In the genomic region with DNA sequence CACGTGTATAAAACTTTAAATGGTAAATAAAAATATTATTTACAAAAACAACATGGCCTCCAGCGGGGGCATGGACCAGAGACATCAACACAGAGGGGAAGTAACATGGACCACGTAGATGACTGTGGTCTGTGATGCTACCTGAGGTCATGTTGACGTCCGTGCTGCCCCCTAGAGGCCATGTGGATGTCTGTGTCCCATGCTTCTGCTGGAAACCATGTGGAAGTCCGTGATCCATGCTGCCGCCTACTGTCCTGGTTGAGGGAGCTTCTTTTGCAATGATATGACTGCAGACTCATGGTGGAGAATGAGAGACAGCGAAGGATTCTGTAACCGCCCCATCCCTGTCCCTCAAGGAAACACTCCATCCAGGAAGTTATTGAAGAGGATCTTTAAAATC, we compare ENCODE assay signal across 8 mouse cellular contexts.
DNase-seq lines count a peak whose midpoint lies in the region; ATAC-seq and TF ChIP-seq lines count a peak whose summit lies in the region.

No protein-coding gene starts in this region.

- no peaks in the 10 kb centered on the region for H3K36me3 ChIP-seq in intestine, embryonic 14.5 days (ENCODE audit: control insufficient read depth, insufficient read depth, low read length)
- H3K36me3 ChIP-seq in intestine, embryonic 15.5 days: no peaks in the 10 kb centered on the region
- no peaks in the 10 kb centered on the region for H3K36me3 ChIP-seq in neural tube, embryonic 14.5 days (ENCODE audit: control insufficient read depth, insufficient read depth, low read length)

- H3K4me1 ChIP-seq in intestine, embryonic 14.5 days (replicated peaks; ENCODE audit: control insufficient read depth, insufficient read depth, low read length): no peaks in the 10 kb centered on the region
- H3K4me1 ChIP-seq in intestine, embryonic 15.5 days (replicated peaks): no peaks in the 10 kb centered on the region
- H3K4me1 ChIP-seq in cortical plate, adult 2 months (ENCODE audit: control insufficient read depth, insufficient read depth, low read length): no peaks in the 10 kb centered on the region; the same call in 1 of the 2 replicates
- no peaks in the 10 kb centered on the region for H3K4me1 ChIP-seq in neural tube, embryonic 14.5 days (ENCODE audit: control insufficient read depth, insufficient read depth, low read length)

- no peaks in the 10 kb centered on the region for H3K9me3 ChIP-seq in intestine, embryonic 14.5 days (ENCODE audit: control insufficient read depth, low read length)
- H3K9me3 ChIP-seq in intestine, embryonic 15.5 days: no peaks in the 10 kb centered on the region
- H3K9me3 ChIP-seq in neural tube, embryonic 14.5 days (ENCODE audit: control insufficient read depth, low read length): no peaks in the 10 kb centered on the region

- no peaks in the 10 kb centered on the region for H3K27me3 ChIP-seq in intestine, embryonic 14.5 days (replicated peaks; ENCODE audit: control insufficient read depth, insufficient read depth, low read length)
- no peaks in the 10 kb centered on the region for H3K27me3 ChIP-seq in intestine, embryonic 15.5 days (replicated peaks)
- no peaks in the 10 kb centered on the region for H3K27me3 ChIP-seq in neural tube, embryonic 14.5 days (ENCODE audit: control insufficient read depth, insufficient read depth, low read length)

- no peak overlapping the region for H3K27ac ChIP-seq in intestine, embryonic 14.5 days (ENCODE audit: low read depth)
- H3K27ac ChIP-seq in intestine, embryonic 15.5 days: no peak overlapping the region
- H3K27ac ChIP-seq in cortical plate, adult 2 months (ENCODE audit: insufficient read depth, low read length): no peak overlapping the region
- H3K27ac ChIP-seq in neural tube, embryonic 14.5 days (ENCODE audit: low read depth, low read length): no peak overlapping the region

- 25% methylated on average over 9 of the region's 9 CpGs for WGBS in intestine, embryonic 14.5 days
- whole genome bisulfite sequencing in intestine, embryonic 15.5 days: 30% methylated on average over 9 of the region's 9 CpGs
- 35% methylated on average over 9 of the region's 9 CpGs for WGBS in neural tube, embryonic 14.5 days

- no peak for ATAC-seq in intestine, embryonic 14.5 days (replicated peaks; ENCODE audit: low FRiP score, low TSS enrichment, low read depth)
- ATAC-seq in intestine, embryonic 15.5 days: no peak
- 0 out of 2 replicates have a peak, but pooled peaks have one; percentile 17 for ATAC-seq in neural tube, embryonic 14.5 days (ENCODE audit: low read depth)
- ATAC-seq in megakaryocyte-erythroid progenitor cell, adult 5-6 weeks (replicated peaks; ENCODE audit: low FRiP score, low TSS enrichment, poor library complexity, severe bottlenecking): no peak

- no peak overlapping the region for H3K4me2 ChIP-seq in intestine, embryonic 14.5 days (ENCODE audit: low read length)
- H3K4me2 ChIP-seq in intestine, embryonic 15.5 days (replicated peaks): no peak overlapping the region
- H3K4me2 ChIP-seq in neural tube, embryonic 14.5 days (ENCODE audit: low read depth, low read length): no peak overlapping the region

- TF ChIP-seq CTCF in cortical plate, adult 2 months (IDR thresholded peaks at IDR 0.05; ENCODE audit: extremely low read depth, insufficient read depth, low read length): peak; percentile 47; the same call in 1 of the 2 replicates

- DNase-seq in intestine, embryonic 14.5 days (ENCODE audit: low spot score): peak; percentile 58
- DNase-seq in B cell, adult 2 months: peak; percentile 33 to 36
- peak; percentile 93 for DNase-seq in R1 (ENCODE audit: low read depth, low spot score)
- peak; percentile 60 for DNase-seq in kidney, postnatal 10 days

- no peak overlapping the region for H3K4me3 ChIP-seq in intestine, embryonic 14.5 days (ENCODE audit: low read depth, low read length)
- H3K4me3 ChIP-seq in intestine, embryonic 15.5 days (replicated peaks): no peak overlapping the region
- no peak overlapping the region for H3K4me3 ChIP-seq in cortical plate, adult 2 months (ENCODE audit: insufficient read depth, low read length)
- no peak overlapping the region for H3K4me3 ChIP-seq in neural tube, embryonic 14.5 days (ENCODE audit: low read depth, low read length)

- no peak for TF ChIP-seq POLR2A in cortical plate, adult 2 months (IDR thresholded peaks at IDR 0.05; ENCODE audit: extremely low read depth, insufficient read depth, low read length)

- no peak overlapping the region for H3K9ac ChIP-seq in intestine, embryonic 14.5 days (ENCODE audit: low read length)
- H3K9ac ChIP-seq in intestine, embryonic 15.5 days: no peak overlapping the region
- H3K9ac ChIP-seq in neural tube, embryonic 14.5 days (replicated peaks; ENCODE audit: low read depth, low read length): no peak overlapping the region

Comparison
In these comparisons a context has a peak if more than half of its experiments do, and no peak if none do; other contexts are left out.
1. DNase-seq: peak in every context shown above with its lines; median percentile 93 in R1; 60 in kidney, postnatal 10 days; 58 in intestine, embryonic 14.5 days; 34 in B cell, adult 2 months.